Mouse (Mus musculus): ENCODE measurements around the gene Gm9780. TPM values are rescaled to one million over a fixed set of nuclear protein-coding genes. Genes with fewer than 3 reads are reported as not detected.
"Not testable (repeated sequence)": the region's sequence is repeated elsewhere in the genome, so short reads cannot be mapped to it uniquely, and the experiment has no call there.

The Gm9780 gene
- total RNA-seq (2021): 1 to 10 TPM in 1 of 2 experiments, under 1 TPM in 1; 0.87 to 4.7 TPM

DNA sequence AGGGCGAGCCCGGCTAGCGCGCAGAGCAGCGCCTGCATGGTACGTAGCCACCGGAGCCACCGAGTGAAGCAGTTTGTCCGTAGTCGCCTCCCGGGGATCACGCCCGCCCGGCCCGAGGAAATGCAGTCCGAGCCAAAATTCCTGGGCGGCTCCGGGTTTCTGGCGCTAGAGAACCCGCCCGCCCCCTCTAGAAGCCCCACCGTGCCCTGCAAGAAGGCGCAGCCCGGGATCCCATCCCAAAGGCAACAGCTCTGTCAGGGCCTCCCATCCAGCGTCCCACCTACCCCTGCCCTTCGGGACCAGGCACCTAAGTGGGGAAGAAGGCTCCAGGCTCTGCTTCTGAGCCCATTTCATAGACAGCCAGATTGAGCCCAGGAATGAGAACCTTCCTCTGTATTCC, at the start of gene Gm9780:
Gm9780 (minus strand) TSS at position 101 of the 400 bp plus-strand sequence.
- DNase-seq: not testable (repeated sequence)

DNA sequence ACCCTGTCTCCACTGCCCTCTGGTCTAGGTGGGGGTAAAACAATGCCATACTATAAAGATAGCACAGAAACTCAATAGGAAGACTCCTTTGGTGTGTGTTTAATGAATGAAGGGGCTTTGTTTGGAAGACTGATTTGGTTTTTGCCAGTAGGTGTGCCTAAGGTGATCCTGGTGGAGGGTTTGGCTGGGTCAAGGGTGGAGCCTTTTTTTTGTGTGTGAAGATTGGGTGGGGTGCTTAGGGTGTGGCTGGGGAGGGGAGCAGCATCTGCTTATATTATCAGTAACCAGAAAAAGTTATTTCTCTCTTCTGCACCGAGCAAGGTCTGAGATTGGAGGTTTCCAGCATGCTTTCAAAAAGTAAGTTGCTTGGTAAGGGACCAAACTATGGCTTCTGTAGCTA, 39.5 kb upstream of the Gm9780 start, which contains the start of gene Cphx3:
Cphx3 (plus strand) TSS at position 301 of the 400 bp plus-strand sequence.
- not testable (repeated sequence) for DNase-seq

- not testable (repeated sequence) for DNase-seq
Observed at GRCm38 (mm10) chr14:26081216-26081615, 38.7 kb upstream of the Gm9780 start, which contains the start of gene Cphx2. Gene Cphx2, plus strand, starts transcription at chr14:26081516.

DNA sequence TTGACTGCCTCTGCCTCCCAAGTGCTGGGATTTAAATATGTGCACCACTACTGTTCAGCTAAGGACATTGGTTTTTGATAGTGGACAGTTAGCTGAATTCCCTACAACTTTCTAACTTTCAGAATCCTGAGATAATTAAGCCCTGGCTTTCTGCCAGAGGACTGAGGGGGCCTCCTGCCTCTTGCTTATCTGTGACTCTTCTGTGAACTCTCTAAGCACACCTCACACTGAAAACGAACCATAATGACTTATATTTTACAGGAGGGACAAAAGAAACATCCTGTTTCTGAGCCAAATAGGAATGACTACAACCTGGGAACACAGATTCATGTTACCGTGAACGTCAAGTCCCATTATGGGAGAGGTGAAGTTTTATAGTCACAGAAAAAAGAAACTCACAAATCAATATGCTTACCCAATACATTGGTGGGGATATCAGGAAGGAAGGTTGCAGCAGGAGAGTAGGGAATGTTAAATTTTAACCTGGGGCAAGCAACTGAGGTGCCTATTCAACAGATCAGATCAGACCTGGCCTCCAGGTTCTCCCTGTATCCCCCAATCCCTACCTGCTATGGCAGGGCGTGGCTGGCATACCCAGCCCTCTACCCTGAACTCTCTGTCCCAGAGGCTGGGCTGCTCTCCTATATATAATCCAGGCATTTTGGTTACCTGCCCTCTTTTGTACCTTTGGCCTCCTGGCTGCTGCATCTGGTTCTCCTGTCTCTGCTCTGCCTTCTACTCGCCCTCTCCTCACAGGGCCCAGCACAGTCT, 34.3 kb upstream of the Gm9780 start:
- not testable (repeated sequence) for DNase-seq

GRCm38 (mm10) chr14:26067325-26067633, 24.8 kb upstream of the Gm9780 start, which contains the start of gene Tmem254c:
Gene Tmem254c, minus strand, starts transcription at chr14:26067355.
- not testable (repeated sequence) for DNase-seq

DNA sequence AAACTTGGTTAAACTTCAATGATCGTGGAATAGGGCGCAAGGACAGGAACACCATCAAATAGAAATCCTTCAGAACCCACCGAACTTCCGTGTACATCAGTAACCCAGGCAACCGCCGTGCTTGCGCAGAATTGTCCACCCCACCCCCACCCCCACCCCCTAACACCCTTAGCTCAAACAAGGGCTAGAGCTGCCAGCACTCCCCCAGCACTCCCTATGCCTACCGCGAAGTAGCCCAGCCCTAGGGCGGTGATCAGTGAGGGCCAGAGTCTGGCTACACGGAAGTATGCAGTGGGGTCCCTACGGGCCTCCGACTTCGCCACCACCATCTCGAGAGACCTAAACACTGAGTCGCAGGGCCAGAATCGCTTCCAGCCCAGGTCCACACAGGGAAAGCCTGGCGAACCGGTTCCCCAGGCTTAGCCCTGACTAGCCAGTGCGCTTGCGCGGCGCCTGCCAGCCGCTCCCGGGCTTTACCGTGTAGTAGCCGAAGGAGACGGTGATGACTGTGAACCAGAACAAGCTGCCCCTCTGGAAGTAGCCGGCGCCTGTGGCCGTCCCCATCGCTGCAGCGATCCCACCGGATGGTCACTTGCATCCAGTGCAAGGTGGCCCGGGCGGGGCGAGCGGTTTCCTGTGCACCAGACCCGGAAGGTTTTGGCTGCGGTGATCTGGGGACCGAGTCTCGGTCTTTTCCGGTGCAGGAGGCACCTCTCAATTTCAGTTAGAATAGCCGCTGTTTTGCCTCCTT, 24.2 kb upstream of the Gm9780 start:
- not testable (repeated sequence) for DNase-seq

- not testable (repeated sequence) for DNase-seq
Observed at GRCm38 (mm10) chr14:26059362-26059761, 16.9 kb upstream of the Gm9780 start.

DNA sequence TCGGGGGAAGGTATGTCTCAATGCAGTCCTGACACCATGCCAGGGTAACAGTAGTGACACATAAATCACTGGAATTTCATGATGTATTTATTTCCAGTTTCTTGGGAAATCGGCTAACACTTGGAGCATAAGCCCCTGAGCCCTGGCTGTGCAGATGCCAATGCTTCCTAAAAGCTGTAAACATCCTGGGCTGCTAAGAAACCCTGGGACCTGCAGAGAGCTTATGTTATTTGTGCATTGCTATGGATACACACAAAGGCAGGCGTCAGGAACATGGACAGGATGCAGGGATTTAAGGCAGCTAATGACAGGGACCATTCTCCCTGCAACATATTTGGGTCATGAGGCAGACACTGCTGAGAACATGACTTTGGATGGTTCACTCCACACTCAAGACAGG, 15.7 kb upstream of the Gm9780 start:
- DNase-seq: not testable (repeated sequence)

GRCm38 (mm10) chr14:26048767-26049166, 6.3 kb upstream of the Gm9780 start:
- DNase-seq: not testable (repeated sequence)

- not testable (repeated sequence) for DNase-seq
Observed at GRCm38 (mm10) chr14:26047026-26047425, 4.5 kb upstream of the Gm9780 start.

DNA sequence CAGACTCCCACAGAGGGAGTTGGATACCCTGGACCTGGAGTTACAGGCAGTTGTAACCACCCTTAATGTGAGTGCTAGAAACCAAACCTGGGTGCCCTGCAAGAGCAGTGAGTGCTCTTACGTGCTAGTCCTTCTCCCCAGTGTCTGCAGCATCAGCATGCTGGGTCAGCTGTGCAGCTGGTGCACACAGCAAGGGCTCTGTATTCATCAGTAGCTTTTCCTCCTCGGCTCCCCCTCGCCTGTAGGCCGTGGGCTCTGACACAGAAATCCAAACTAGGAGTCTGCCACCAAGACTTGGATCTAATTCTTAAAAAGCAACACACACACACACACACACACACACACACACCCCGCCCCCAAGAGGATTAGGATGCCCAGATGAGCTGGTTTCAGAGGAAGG, 2.5 kb upstream of the Gm9780 start:
- not testable (repeated sequence) for DNase-seq

- not testable (repeated sequence) for DNase-seq
Observed at GRCm38 (mm10) chr14:26035439-26035838, 7.1 kb downstream of the Gm9780 start.

DNA sequence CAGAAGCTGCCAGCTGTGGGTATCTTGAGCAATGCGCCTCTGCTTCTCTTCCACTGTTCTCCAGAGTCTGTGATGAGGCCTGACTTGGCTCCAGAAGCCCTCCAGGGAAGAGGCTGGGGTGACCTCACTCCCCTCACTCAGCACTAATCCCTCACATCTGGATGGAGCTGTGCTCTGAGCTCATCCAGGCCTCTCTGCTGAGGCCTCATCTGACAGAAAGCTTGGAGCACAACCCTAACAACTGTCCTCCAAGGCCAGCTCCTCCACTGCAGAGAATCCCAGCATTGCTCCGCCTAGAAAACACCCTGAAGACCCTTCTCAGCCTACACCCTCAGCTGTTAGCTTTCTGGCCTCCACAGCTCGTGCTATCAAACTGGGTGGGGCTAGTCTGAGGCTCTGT, 8.1 kb downstream of the Gm9780 start:
- not testable (repeated sequence) for DNase-seq

DNA sequence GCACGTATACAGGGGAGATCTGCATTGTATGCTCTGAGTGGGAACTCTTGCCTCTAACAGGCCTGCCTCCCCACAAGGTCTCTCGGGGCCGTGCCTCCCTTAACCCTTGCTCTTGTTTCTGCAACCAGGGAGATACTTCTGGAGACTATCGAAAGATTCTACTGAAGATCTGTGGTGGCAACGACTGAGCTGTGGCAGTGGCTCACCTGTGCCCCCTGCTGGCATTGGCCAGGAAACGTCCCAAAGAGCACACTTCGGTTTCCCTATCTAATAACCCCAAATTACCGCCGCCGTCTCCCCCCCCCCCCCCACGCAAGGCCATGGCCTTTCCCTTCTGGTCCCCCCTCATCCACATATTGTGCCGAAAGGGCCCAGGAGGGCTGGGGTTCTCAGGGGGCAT, 16.9 kb downstream of the Gm9780 start:
- not testable (repeated sequence) for DNase-seq

- not testable (repeated sequence) for DNase-seq
Observed at GRCm38 (mm10) chr14:26022831-26023230, 19.7 kb downstream of the Gm9780 start.

GRCm38 (mm10) chr14:26021555-26021954, 21.0 kb downstream of the Gm9780 start:
- DNase-seq: not testable (repeated sequence)

DNA sequence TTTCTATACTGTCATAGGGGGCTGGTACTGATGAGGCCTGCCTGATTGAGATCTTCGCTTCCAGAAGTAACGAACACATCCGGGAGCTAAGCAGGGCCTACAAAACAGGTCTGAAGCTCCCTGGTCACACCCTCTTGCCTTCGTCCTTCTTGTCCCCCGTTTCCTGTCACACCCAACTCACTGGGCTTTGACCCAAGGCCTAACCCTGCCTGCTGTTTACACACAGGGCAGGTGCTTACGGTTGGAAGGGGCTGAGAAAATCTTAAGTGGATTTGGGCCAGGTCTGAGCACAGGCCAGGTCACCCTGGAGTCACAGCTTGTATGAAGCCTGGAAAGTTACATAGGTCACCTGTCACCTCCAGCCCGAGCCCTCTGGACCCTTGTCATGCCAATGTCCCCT, 26.1 kb downstream of the Gm9780 start:
- not testable (repeated sequence) for DNase-seq

GRCm38 (mm10) chr14:26007462-26007861, 35.0 kb downstream of the Gm9780 start:
- not testable (repeated sequence) for DNase-seq

- DNase-seq: not testable (repeated sequence)
Observed at GRCm38 (mm10) chr14:25981880-25982279, 60.6 kb downstream of the Gm9780 start.

GRCm38 (mm10) chr14:25979242-25979941, 63.1 kb downstream of the Gm9780 start:
- DNase-seq: not testable (repeated sequence)

- DNase-seq: not testable (repeated sequence)
Observed at GRCm38 (mm10) chr14:25978371-25979241, 63.9 kb downstream of the Gm9780 start, which contains the start of gene Duxbl1. Gene Duxbl1, plus strand, starts transcription at chr14:25978577.
